Mouse (Mus musculus) spleen, adult 2 months (tissue): ENCODE results near the gene Gnaq. TPM values are rescaled to one million over a fixed set of nuclear protein-coding genes. Genes with fewer than 3 reads are reported as not detected.

Source experiments
- DNase-seq, 2 experiments: peaks; one replicate each; pipeline versions ENCODE4 v3.0.0 to v3.0.0-alpha.2; 2012 to 2021; ENCODE audit warnings: low spot score in 2 of 2, low read depth in 1 of 2
- H3K27ac ChIP-seq: fragments of 200-500 bp; 2 replicates; pipeline ENCODE4 v1.5.1; 2012; ENCODE audit warnings: low read length, inconsistent platforms; ENCODE audit not compliant: insufficient read depth
- H3K27me3 ChIP-seq: fragments of 200-500 bp; 2 replicates; pipeline ENCODE4 v1.6.1; 2012; ENCODE audit warnings: mild to moderate bottlenecking, moderate library complexity, low read length, inconsistent platforms; ENCODE audit not compliant: control insufficient read depth, insufficient read depth
- H3K36me3 ChIP-seq: fragments of 200-500 bp; 2 replicates; pipeline ENCODE4 v1.6.1; 2012; ENCODE audit warnings: mild to moderate bottlenecking, low read length, inconsistent platforms; ENCODE audit not compliant: control insufficient read depth, insufficient read depth
- H3K4me1 ChIP-seq: fragments of 200-500 bp; 2 replicates; pipeline ENCODE4 v1.6.1; 2011; ENCODE audit warnings: inconsistent platforms; ENCODE audit not compliant: control insufficient read depth, insufficient read depth, insufficient read length
- H3K4me3 ChIP-seq: fragments of 200-500 bp; 2 replicates; pipeline ENCODE4 v1.5.1; 2011; ENCODE audit warnings: mild to moderate bottlenecking, inconsistent platforms; ENCODE audit not compliant: insufficient read depth, insufficient read length; ENCODE audit errors: extremely low read depth
- CTCF ChIP-seq: fragments of 200-500 bp; IDR thresholded peaks from 2 replicates; pipeline ENCODE4 v1.5.1; 2011; ENCODE audit warnings: mild to moderate bottlenecking, inconsistent platforms; ENCODE audit not compliant: insufficient read depth, insufficient read length, insufficient replicate concordance; ENCODE audit errors: extremely low read depth
- POLR2A ChIP-seq: fragments of 200-500 bp; IDR thresholded peaks from 2 replicates; pipeline ENCODE4 v1.6.1; 2011; ENCODE audit warnings: low read depth, low read length, inconsistent platforms
- WGBS: fragments of 180-500 bp; shearing (Covaris S2); methylation state at CpG from one replicate; pipeline ENCODE4 v1.1.7; 2018; 5-methylcytosine and 5-hydroxymethylcytosine counted together
- polyA plus RNA-seq: library from polyadenylated mRNA; depleted of rRNA; stranded (reverse); fragments of >200 nt; gene quantifications from 2 replicates; pipeline ENCODE4 v1.2.3, GENCODE M21; 2012

The Gnaq gene
- polyA plus RNA-seq, 1 experiment = 7.3 TPM

GRCm38 (mm10) chr19:16209616-16210015 is 77.0 kb downstream of the Gnaq start:
- no peak overlapping the region for H3K4me3 ChIP-seq
- 76% methylated on average over 2 of the region's 2 CpGs for WGBS
- DNase-seq = no peak
- TF ChIP-seq CTCF (no peak), POLR2A (no peak)
- no peaks in the 10 kb centered on the region for H3K36me3 ChIP-seq
- peaks cover 5% of the 10 kb centered on the region; the same call in 1 of the 2 replicates for H3K4me1 ChIP-seq
- no peak overlapping the region for H3K27ac ChIP-seq
- H3K27me3 ChIP-seq = no peaks in the 10 kb centered on the region

DNA sequence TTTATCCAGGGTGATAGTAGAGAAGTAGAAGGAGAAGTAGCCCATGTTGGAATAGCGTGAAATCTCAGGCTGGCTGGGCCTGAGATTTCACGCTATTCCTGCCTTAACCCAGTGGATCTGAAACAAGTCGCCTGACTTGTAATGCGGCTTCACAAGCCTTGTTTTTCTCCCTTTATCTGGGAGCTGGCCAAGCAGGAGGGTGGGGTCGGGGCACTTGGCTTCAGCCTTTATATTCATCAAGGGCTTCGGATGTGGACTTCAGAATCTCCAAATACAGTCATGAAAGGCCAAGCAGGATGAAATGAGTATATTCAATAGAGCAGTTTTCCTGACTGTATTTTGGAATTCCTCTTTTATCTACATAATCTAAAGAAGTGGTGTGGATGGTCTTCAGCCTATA is 82.3 kb downstream of the Gnaq start:
- WGBS = 75% methylated on average over 6 of the region's 6 CpGs
- H3K27ac ChIP-seq = no peak overlapping the region
- no peaks in the 10 kb centered on the region; the same call in 1 of the 2 replicates for H3K36me3 ChIP-seq
- no peak for DNase-seq
- no peaks in the 10 kb centered on the region for H3K27me3 ChIP-seq
- TF ChIP-seq CTCF (no peak), POLR2A (no peak)
- H3K4me3 ChIP-seq = no peak overlapping the region
- no peaks in the 10 kb centered on the region for H3K4me1 ChIP-seq

- TF ChIP-seq CTCF (no peak), POLR2A (no peak)
- Histone ChIP-seq H3K4me1 (no peaks in the 10 kb centered on the region), H3K4me3 (no peak overlapping the region), H3K36me3 (no peaks in the 10 kb centered on the region; the same call in 1 of the 2 replicates), H3K27ac (no peak overlapping the region), H3K27me3 (no peaks in the 10 kb centered on the region)
- WGBS = 85% methylated on average over 2 of the region's 2 CpGs
- DNase-seq = no peak
Observed at GRCm38 (mm10) chr19:16215430-16216016, 82.9 kb downstream of the Gnaq start.

GRCm38 (mm10) chr19:16219978-16220377 is 87.3 kb downstream of the Gnaq start:
- WGBS = 87% methylated on average over 4 of the region's 4 CpGs
- Histone ChIP-seq H3K4me1 (peaks cover 5% of the 10 kb centered on the region), H3K36me3 (no peaks in the 10 kb centered on the region; the same call in 1 of the 2 replicates), H3K4me3 (no peak overlapping the region), H3K27me3 (no peaks in the 10 kb centered on the region), H3K27ac (no peak overlapping the region)
- no peak for DNase-seq
- TF ChIP-seq CTCF = no peak

DNA sequence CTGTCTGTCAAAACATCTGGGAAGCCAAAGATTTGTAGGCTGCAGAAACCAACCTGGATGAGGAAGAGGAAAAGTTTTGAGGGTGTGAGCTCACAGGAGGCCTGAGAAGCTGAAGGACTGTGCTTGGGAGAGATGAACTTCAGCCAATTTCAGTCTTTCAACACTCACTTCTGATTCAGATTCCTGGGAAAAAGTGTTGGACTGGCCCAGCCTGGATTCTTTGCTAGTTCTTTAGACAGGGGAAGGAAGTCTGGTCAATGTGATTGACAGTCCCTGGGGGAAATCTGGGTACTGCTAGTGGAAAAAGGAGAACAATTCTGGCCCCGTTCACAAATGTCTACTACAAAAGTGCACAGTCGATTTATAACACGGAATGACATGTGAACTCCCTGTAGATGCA is 89.9 kb downstream of the Gnaq start:
- WGBS = 27% methylated on average over 3 of the region's 3 CpGs
- DNase-seq = no peak
- TF ChIP-seq CTCF = no peak
- TF ChIP-seq POLR2A = no peak
- Histone ChIP-seq H3K36me3 (peaks cover 2% of the 10 kb centered on the region), H3K4me3 (no peak overlapping the region), H3K4me1 (peaks cover 5% of the 10 kb centered on the region), H3K27ac (no peak overlapping the region), H3K27me3 (no peaks in the 10 kb centered on the region)

- no peak overlapping the region for H3K4me3 ChIP-seq
- peaks cover 5% of the 10 kb centered on the region for H3K4me1 ChIP-seq
- H3K27me3 ChIP-seq = no peaks in the 10 kb centered on the region
- DNase-seq = no peak
- H3K27ac ChIP-seq = no peak overlapping the region
- 94% methylated on average over 3 of the region's 3 CpGs for WGBS
- H3K36me3 ChIP-seq = peaks cover 2% of the 10 kb centered on the region
- TF ChIP-seq POLR2A (no peak), CTCF (no peak)
Observed at GRCm38 (mm10) chr19:16223126-16223525, 90.5 kb downstream of the Gnaq start.

- WGBS = 39% methylated on average over 2 of the region's 2 CpGs
- Histone ChIP-seq H3K27me3 (no peaks in the 10 kb centered on the region), H3K4me1 (peaks cover 5% of the 10 kb centered on the region), H3K36me3 (peaks cover 2% of the 10 kb centered on the region), H3K4me3 (no peak overlapping the region), H3K27ac (no peak overlapping the region)
- DNase-seq = no peak
- TF ChIP-seq CTCF (no peak), POLR2A (no peak)
Observed at GRCm38 (mm10) chr19:16224831-16225230, 92.2 kb downstream of the Gnaq start.
